Mouse (Mus musculus) bone marrow macrophage, adult 2 months (primary cell): ENCODE data around the gene Hspa1b. TPM values are rescaled to one million over a fixed set of nuclear protein-coding genes. Genes with fewer than 3 reads are reported as not detected.
A peak's percentile ranks its signal among the peaks of the same experiment; 100 is the strongest.
"Not testable (repeated sequence)": the region's sequence is repeated elsewhere in the genome, so short reads cannot be mapped to it uniquely, and the experiment has no call there.

Source experiments
- H3K27ac ChIP-seq: 2 replicates; pipeline ENCODE4 v1.5.1; 2012; ENCODE audit warnings: low read depth, low read length; ENCODE audit not compliant: insufficient read depth
- H3K4me1 ChIP-seq: 2 replicates; pipeline ENCODE4 v1.6.1; 2012; ENCODE audit warnings: low read length; ENCODE audit not compliant: control insufficient read depth, insufficient read depth
- H3K4me3 ChIP-seq: 2 replicates; pipeline ENCODE4 v1.5.1; 2012; ENCODE audit warnings: mild to moderate bottlenecking, low read length, moderate library complexity; ENCODE audit not compliant: insufficient read depth
- CTCF ChIP-seq: IDR thresholded peaks from 2 replicates; pipeline ENCODE4 v1.5.1; 2012; ENCODE audit warnings: low read depth, mild to moderate bottlenecking, low read length, moderate library complexity
- POLR2A ChIP-seq: IDR thresholded peaks from 2 replicates; pipeline ENCODE4 v1.6.1; 2012; ENCODE audit warnings: mild to moderate bottlenecking, low read depth, low read length, borderline replicate concordance
- polyA plus RNA-seq: library from polyadenylated mRNA; stranded (reverse); fragments of >200 nt; gene quantifications from 2 replicates; pipeline ENCODE4 v1.2.4, GENCODE M21; 2012; ENCODE audit not compliant: missing spikeins, insufficient read depth, insufficient read length

The Hspa1b gene
- 1.2 and 1.5 TPM in 2 replicates for polyA plus RNA-seq

GRCm38 (mm10) chr17:34959130-34959778, at the start of gene Hspa1b:
Gene Hspa1b, minus strand, starts transcription at chr17:34959238.
- H3K4me3 ChIP-seq: peak within 1 kb of the TSS; percentile 73
- H3K4me1 ChIP-seq: peaks cover 12% of the 10 kb centered on the region
- peak within 1 kb of the TSS; percentile 85 for H3K27ac ChIP-seq
- 0 out of 2 replicates have a peak, but pooled peaks have one; percentile 35 for TF ChIP-seq POLR2A

GRCm38 (mm10) chr17:35007387-35007991, 48.5 kb upstream of the Hspa1b start:
- TF ChIP-seq CTCF (peak; percentile 38; the same call in 1 of the 2 replicates), POLR2A (no peak)
- H3K4me3 ChIP-seq: no peak overlapping the region
- peaks cover 8% of the 10 kb centered on the region for H3K4me1 ChIP-seq
- H3K27ac ChIP-seq: no peak overlapping the region

- not testable (repeated sequence) for H3K4me1 ChIP-seq, H3K4me3 ChIP-seq, H3K27ac ChIP-seq
These were observed 46.9 kb upstream of the Hspa1b start for GRCm38 (mm10) chr17:35005902-35006301.

- Histone ChIP-seq H3K27ac (no peak overlapping the region), H3K4me3 (no peak overlapping the region), H3K4me1 (peaks cover 8% of the 10 kb centered on the region)
- TF ChIP-seq POLR2A: no peak
- TF ChIP-seq CTCF: no peak
These were observed 46.1 kb upstream of the Hspa1b start for GRCm38 (mm10) chr17:35005158-35005557.

- no peak overlapping the region for H3K4me3 ChIP-seq
- no peak overlapping the region for H3K27ac ChIP-seq
- TF ChIP-seq POLR2A (no peak), CTCF (no peak)
- H3K4me1 ChIP-seq: peaks cover 8% of the 10 kb centered on the region
These were observed 45.2 kb upstream of the Hspa1b start for GRCm38 (mm10) chr17:35004075-35004717.

- H3K27ac ChIP-seq: no peak overlapping the region
These were observed 44.2 kb upstream of the Hspa1b start for GRCm38 (mm10) chr17:35003022-35003838.

GRCm38 (mm10) chr17:35002153-35002865, 43.3 kb upstream of the Hspa1b start:
- no peak for TF ChIP-seq POLR2A
- no peak for TF ChIP-seq CTCF
- Histone ChIP-seq H3K4me1 (peaks cover 18% of the 10 kb centered on the region), H3K4me3 (peak overlapping the region; percentile 91), H3K27ac (peak overlapping the region; percentile 96)

More at GRCm38 (mm10) chr17:35003022-35003838, 44.2 kb upstream of the Hspa1b start:
- peaks cover 10% of the 10 kb centered on the region for H3K4me1 ChIP-seq
- peak overlapping the region; percentile 91; the same call in 1 of the 2 replicates for H3K4me3 ChIP-seq
- TF ChIP-seq POLR2A (no peak), CTCF (no peak)

- TF ChIP-seq CTCF (no peak), POLR2A (no peak)
- H3K4me1 ChIP-seq: peaks cover 21% of the 10 kb centered on the region
- H3K4me3 ChIP-seq: peak overlapping the region; percentile 91
- peak overlapping the region; percentile 96 for H3K27ac ChIP-seq
These were observed 42.6 kb upstream of the Hspa1b start for GRCm38 (mm10) chr17:35001452-35002152.
